Mouse (Mus musculus) midbrain, embryonic 14.5 days (tissue): ENCODE data around the gene H2afy. TPM values are rescaled to one million over a fixed set of nuclear protein-coding genes. Genes with fewer than 3 reads are reported as not detected.
"Not testable (repeated sequence)": the region's sequence is repeated elsewhere in the genome, so short reads cannot be mapped to it uniquely, and the experiment has no call there.

Experiments used
- ATAC-seq: fragments of 200-750 bp; cut with Nextera tagmentation; 2 replicates; pipeline ENCODE4 v1.8.0; 2017; ENCODE audit warnings: moderate number of reproducible peaks, moderate library complexity; ENCODE audit not compliant: low FRiP score, low TSS enrichment
- DNase-seq: peaks from one replicate; pipeline ENCODE4 v3.0.0-alpha.2; 2015
- H3K27ac ChIP-seq: fragments of 300-500 bp; sonication (generic); replicated peaks from 2 replicates; pipeline ENCODE4 v1.5.1; 2014; ENCODE audit warnings: mild to moderate bottlenecking, low read depth, low read length, moderate library complexity
- H3K27me3 ChIP-seq: fragments of 300-500 bp; sonication (generic); 2 replicates; pipeline ENCODE4 v1.6.1; 2014; ENCODE audit warnings: low read length, control low read depth, mixed read lengths; ENCODE audit not compliant: control insufficient read depth, insufficient read depth
- H3K36me3 ChIP-seq: fragments of 300-500 bp; sonication (generic); 2 replicates; pipeline ENCODE4 v1.6.1; 2014; ENCODE audit warnings: low read length, control low read depth; ENCODE audit not compliant: control insufficient read depth, insufficient read depth
- H3K4me1 ChIP-seq: fragments of 300-500 bp; sonication (generic); 2 replicates; pipeline ENCODE4 v1.6.1; 2014; ENCODE audit warnings: mild to moderate bottlenecking, antibody characterized with exemption, low read length, control low read depth; ENCODE audit not compliant: control insufficient read depth, insufficient read depth
- H3K4me2 ChIP-seq: fragments of 300-500 bp; sonication (generic); 2 replicates; pipeline ENCODE4 v1.6.1; 2014; ENCODE audit warnings: mild to moderate bottlenecking, low read length, moderate library complexity
- H3K4me3 ChIP-seq: fragments of 300-500 bp; sonication (generic); replicated peaks from 2 replicates; pipeline ENCODE4 v1.5.1; 2014; ENCODE audit warnings: low read depth, low read length
- H3K9ac ChIP-seq: fragments of 300-500 bp; sonication (generic); replicated peaks from 2 replicates; pipeline ENCODE4 v1.6.1; 2014; ENCODE audit warnings: mild to moderate bottlenecking, low read length, moderate library complexity
- H3K9me3 ChIP-seq: fragments of 300-500 bp; sonication (generic); 2 replicates; pipeline ENCODE4 v1.6.1; 2016; ENCODE audit warnings: low read length, control low read depth, mixed read lengths; ENCODE audit not compliant: control insufficient read depth
- WGBS: fragments of 180-500 bp; shearing (Covaris S2); extraction: QIAGEN DNeasy Blood & Tissue Kit; methylation state at CpG from one replicate; pipeline ENCODE4 v1.1.7; 2014; 5-methylcytosine and 5-hydroxymethylcytosine counted together
- polyA plus RNA-seq: library from polyadenylated mRNA; unstranded; fragments of >200 nt; fragmentation: Nextera tagmentation; extraction: Ambion mirVana; gene quantifications from 2 replicates; pipeline ENCODE4 v1.2.1, GENCODE M21; 2014

The H2afy gene
- polyA plus RNA-seq, 1 experiment from 2014 or later: 355 TPM

DNA sequence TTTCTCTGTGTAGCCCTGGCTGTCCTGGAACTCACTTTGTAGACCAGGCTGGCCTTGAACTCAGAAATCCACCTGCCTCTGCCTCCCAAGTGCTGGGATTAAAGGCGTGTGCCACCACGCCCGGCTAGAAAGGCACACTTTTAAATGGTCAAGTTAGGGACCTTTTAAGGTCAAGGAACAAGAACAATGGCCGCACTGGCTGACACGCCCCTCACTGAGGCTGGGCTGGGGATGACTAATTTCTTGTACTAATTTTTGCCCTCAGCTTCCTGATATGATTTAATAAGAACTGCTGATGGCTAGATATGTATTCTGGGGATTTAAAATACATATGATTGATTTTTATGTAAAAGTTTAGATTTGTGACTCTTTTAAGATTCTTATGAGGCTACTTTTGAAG is 108.2 kb downstream of the H2afy start:
- H3K9ac ChIP-seq, H3K4me2 ChIP-seq, H3K27me3 ChIP-seq, H3K27ac ChIP-seq, H3K9me3 ChIP-seq, ATAC-seq, H3K36me3 ChIP-seq, H3K4me1 ChIP-seq, H3K4me3 ChIP-seq, DNase-seq: not testable (repeated sequence)
- WGBS: 74% methylated on average over 5 of the region's 5 CpGs

DNA sequence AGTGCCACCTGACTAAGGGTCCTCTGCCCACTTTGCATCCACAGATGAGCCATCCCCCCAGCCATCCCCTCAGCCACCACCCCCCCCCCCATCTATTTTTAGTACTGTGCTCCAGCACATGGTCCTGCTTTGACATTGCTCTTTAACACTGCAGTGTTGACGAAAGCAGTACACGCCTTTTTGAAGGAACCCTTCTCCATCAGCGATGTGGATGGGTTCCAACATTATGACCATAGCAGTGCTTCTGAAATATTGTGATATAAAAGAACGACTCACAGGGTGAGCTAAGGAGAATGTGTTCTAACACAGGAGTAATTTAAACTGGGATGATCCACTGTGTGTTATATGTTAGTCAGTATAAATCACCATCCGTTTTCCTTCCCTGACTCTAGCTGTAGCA is 109.5 kb downstream of the H2afy start:
- Histone ChIP-seq H3K36me3 (no peaks in the 10 kb centered on the region), H3K9ac (no peak overlapping the region), H3K4me1 (peaks cover 7% of the 10 kb centered on the region; the same call in 1 of the 2 replicates), H3K4me3 (no peak overlapping the region), H3K9me3 (no peaks in the 10 kb centered on the region), H3K27me3 (no peaks in the 10 kb centered on the region), H3K27ac (no peak overlapping the region), H3K4me2 (no peak overlapping the region)
- DNase-seq: no peak
- WGBS: 94% methylated on average over 5 of the region's 5 CpGs
- no peak for ATAC-seq

DNA sequence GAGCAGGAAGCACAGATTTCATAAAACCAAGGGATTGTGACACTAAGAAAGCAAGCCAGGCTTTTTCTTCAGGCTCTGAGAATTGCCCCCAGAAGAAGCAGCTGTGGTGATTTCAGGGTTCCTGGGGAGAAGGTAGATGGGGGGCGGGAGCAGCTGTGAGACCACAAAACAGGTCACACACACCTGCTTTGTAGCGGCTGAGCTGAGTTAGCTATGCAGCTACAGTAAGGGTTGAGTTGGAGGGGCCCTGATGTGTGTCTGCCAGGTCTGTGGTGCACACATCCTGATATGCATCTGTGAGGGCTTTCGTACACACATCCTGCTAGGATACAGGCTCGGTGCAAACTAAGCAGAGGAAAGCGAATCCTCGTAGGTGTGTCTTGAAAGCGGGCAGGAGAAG is 110.1 kb downstream of the H2afy start:
- H3K27ac ChIP-seq: no peak overlapping the region
- ATAC-seq (no peak), DNase-seq (no peak)
- H3K4me3 ChIP-seq: no peak overlapping the region
- H3K9me3 ChIP-seq: no peaks in the 10 kb centered on the region
- peaks cover 7% of the 10 kb centered on the region; the same call in 1 of the 2 replicates for H3K4me1 ChIP-seq
- WGBS: 90% methylated on average over 7 of the region's 7 CpGs
- H3K27me3 ChIP-seq: no peaks in the 10 kb centered on the region
- H3K4me2 ChIP-seq: no peak overlapping the region
- H3K9ac ChIP-seq: no peak overlapping the region
- no peaks in the 10 kb centered on the region for H3K36me3 ChIP-seq

DNA sequence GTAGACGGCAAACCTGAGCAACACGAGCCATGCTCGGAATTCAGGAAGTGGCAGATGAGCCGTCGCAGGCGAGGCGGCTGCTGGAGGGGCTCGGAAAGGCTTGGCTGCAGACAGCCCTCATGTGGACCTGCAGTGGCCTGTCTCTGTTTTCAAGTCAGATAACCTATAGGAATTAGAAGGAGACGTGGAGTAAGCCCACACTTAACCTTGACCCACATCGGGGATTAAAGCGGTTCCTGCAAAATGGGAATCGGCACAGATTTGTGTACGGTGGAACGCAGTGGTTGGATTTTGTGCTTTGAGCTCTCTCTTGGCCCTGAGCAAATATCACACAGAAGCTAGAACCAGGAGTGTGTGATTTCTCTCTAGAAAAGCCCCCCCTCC is 111.1 kb downstream of the H2afy start:
- 0 out of 2 replicates have a peak overlapping the region, but pooled peaks have one; percentile 26 for H3K27ac ChIP-seq
- no peak overlapping the region for H3K4me3 ChIP-seq
- DNase-seq: no peak
- no peaks in the 10 kb centered on the region for H3K36me3 ChIP-seq
- no peaks in the 10 kb centered on the region for H3K4me1 ChIP-seq
- H3K9ac ChIP-seq: no peak overlapping the region
- ATAC-seq: no peak
- WGBS: 79% methylated on average over 14 of the region's 14 CpGs
- H3K9me3 ChIP-seq: no peaks in the 10 kb centered on the region
- H3K4me2 ChIP-seq: no peak overlapping the region
- H3K27me3 ChIP-seq: no peaks in the 10 kb centered on the region

DNA sequence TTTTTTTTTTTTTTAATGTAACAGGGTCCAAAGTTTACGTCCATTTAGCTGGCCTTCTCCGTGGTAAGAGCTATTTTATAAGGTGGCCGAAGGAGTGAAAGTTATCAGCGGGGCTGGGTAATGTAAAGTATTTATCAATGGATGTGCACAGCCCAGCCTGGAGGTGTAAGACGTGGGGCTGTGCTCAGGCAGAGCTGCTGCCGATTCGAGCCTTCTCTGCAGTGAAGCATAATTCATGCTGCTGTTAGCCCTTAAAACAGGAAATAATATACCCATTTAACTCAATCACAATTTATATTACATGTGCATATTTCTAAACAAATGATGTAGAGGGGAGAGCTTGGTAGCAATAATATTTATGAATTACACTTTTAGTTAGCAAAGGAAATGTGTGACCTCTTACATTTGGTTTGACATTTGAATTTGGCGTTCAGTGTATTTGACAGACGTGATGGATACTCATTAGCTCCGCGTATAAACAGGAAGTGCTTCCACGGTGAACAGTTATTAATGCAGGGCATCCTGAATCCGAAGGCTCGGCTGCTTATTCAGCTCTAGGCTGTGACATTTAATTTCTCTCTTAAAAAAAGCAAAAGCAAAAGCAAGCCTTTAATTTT is 111.6 kb downstream of the H2afy start:
- H3K9me3 ChIP-seq: no peaks in the 10 kb centered on the region
- no peaks in the 10 kb centered on the region for H3K36me3 ChIP-seq
- H3K9ac ChIP-seq: no peak overlapping the region
- no peaks in the 10 kb centered on the region for H3K4me1 ChIP-seq
- no peaks in the 10 kb centered on the region for H3K27me3 ChIP-seq
- no peak overlapping the region for H3K27ac ChIP-seq
- DNase-seq (no peak), ATAC-seq (no peak)
- H3K4me3 ChIP-seq: no peak overlapping the region
- WGBS: 70% methylated on average over 14 of the region's 14 CpGs
- H3K4me2 ChIP-seq: no peak overlapping the region

Other genes starting within 250 kb of the H2afy start
- 0.43 and 0.64 TPM in 2 replicates for gene Tifab, start 42.5 kb upstream of the H2afy start, polyA plus RNA-seq
- gene Neurog1, start 115.8 kb upstream of the H2afy start, polyA plus RNA-seq: 3.6 and 8.9 TPM in 2 replicates
- 10.2 and 11.2 TPM in 2 replicates for gene Cxcl14, start 160.2 kb upstream of the H2afy start, polyA plus RNA-seq